Mouse (Mus musculus) ovary, postnatal 36 days (tissue): ENCODE data around the gene Ube2s.
A peak's percentile ranks its signal among the peaks of the same experiment; 100 is the strongest.
"Not testable (repeated sequence)": the region's sequence is repeated elsewhere in the genome, so short reads cannot be mapped to it uniquely, and the experiment has no call there.

Experiments
- DNase-seq: peaks from one replicate; pipeline ENCODE4 v3.0.0; 2022; ENCODE audit warnings: low spot score, mixed read lengths

The Ube2s gene

DNA sequence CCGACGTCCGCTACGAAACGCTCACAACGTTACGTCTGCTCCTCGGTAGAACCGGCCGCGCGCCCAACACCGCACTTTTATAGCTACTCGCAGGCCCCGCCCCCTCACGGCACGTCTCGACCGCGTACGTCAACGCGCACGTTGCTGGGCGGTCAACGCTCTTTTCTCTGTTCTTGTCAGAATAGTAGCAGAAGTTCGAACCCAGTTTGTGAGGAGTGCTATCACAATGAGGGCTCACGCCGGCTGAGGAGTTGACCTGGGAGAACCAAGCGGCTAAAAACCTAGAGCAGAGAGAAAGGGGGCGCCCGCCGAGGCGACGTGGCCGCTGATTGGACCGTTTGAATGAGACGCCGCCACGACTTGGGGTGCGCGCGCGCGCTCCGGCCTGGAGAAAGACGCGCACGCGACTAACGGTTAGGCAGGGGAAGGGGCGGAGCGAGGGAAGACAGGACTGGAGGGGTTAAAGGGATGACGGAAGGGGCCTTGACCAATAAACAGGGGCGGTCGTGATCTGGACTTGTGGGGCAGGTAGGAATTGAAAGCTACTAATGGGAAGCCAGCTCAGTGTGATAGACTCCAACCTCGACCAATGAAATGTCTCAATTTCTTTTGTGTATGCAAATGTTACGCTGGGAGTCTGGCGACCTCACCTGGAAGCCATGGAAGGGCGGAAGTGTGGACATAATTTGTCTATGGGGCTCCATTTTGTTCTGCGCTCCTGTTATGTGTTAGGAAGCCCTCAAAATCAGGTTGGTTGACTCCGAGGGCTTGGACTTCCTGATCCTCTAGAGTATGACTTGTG, at the start of gene Ube2s:
Gene Ube2s (minus strand): TSS at position 288 of the 802 bp plus-strand sequence.
- peak; percentile 96 for DNase-seq

DNA sequence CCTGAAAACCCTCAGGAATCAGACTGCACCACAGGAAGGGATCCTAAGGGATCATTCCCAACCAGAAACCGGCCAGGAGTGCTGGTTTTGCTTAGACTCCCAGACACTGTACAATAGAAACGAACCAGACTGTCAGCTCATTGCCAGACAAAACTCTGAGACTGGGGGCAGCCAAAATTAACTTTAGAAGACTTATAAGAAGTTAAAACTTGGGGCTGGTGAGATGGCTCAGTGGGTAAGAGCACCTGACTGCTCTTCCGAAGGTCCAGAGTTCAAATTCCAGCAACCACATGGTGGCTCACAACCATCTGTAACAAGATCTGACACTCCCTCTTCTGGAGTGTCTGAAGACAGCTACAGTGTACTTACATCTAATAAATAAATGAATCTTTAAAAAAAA, 48.5 kb upstream of the Ube2s start:
- not testable (repeated sequence) for DNase-seq

DNA sequence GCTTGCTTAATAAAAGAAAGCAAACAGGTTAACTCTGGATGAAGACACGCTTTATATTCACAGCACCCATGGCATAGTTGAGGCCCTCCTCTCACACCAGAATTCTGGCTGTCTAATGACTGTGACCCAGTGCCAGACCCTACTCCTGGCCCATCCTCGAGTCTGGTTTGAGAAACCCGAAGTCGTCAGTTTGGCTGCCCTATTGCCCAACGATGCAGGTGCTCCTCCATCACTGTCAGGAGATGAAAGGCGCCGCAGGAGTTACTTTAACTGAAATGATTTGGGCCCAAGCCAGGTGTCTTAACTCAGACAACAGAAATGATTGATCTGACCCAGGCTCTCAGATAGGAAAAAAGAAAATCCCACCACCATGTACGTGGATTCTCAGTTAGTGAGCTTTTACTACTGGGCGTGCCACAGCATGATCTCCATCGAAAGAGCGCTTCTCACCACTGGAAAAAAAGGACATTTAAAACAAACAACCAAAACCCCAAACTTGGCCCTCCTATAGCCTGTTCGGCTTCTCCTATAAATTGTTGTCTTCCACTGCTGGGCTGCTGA, 47.1 kb upstream of the Ube2s start:
- DNase-seq = no peak

DNA sequence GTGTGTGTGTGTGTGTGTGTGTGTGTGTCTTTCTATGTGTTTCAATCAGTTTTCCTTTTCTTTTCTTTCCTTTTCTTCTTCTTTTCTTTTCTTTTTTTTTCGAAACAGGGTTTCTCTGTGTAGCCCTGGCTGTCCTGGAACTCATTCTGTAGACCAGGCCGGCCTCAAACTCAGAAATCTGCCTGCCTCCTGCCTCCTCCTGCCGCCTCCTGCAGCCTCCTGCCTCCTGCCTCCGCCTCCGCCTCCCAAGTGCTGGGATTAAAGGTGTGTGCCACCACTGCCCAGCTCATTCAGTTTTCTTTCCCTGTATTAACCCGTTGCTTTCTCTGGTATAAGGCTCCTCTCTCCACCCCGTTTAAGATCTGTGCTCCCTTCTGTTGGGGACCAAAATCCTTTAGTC, 44.9 kb upstream of the Ube2s start:
- no peak for DNase-seq

DNA sequence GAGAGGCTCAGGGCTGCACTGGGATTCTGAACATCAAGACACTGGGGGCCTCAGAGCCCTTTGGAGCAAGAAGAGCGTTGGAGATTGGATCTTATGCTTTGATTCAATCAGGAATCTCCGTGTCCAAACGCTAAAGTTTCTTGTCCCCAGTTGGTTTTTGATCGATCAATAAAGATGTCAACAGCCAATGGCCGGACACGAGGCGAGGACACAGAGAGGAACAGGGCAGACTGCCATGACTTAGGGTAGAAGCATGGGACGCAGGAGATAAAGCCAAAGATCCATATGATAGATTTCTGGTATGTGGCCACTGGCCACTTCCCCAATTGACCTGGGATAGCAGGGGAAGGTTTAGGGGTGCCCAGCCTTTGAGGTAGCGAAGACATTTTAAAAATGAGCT, 44.1 kb upstream of the Ube2s start:
- no peak for DNase-seq

DNA sequence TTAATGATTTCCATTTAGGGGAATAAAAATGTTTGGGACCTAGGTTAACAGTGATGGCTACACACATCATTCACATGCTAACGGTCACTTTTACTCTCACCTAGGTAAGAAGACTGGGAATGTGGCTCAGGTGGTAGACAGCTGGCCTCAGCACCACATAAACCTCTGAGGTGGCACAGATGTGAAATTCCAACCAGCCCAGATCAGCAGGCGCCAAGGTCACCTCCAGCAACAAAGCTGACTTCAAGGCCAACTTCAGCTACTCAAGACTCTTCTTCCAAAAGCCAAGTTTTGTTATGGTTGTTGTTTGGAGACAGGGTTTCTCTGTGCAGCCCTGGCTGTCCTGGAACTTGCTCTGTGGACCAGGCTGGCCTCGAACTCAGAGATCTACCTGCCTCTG, 41.2 kb upstream of the Ube2s start:
- DNase-seq = no peak

DNA sequence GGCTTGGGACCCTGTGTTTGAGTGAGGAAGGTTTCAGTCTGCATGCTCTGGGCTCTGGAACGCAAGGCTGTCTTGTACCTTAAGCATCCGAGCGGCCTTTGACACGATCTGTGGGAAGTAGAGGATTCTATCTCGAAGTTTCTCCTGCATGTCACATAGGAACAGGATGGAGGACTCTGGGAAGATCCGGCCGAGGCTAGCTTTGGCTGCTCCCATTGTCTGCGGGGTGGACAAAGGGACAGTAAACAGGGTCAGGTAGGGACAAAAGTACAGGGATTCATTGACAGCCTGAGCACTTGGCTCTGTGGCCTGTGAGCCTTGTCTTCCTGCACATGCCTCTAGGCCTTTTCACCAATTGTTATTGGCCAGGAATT, 38.9 kb upstream of the Ube2s start:
- no peak for DNase-seq

DNA sequence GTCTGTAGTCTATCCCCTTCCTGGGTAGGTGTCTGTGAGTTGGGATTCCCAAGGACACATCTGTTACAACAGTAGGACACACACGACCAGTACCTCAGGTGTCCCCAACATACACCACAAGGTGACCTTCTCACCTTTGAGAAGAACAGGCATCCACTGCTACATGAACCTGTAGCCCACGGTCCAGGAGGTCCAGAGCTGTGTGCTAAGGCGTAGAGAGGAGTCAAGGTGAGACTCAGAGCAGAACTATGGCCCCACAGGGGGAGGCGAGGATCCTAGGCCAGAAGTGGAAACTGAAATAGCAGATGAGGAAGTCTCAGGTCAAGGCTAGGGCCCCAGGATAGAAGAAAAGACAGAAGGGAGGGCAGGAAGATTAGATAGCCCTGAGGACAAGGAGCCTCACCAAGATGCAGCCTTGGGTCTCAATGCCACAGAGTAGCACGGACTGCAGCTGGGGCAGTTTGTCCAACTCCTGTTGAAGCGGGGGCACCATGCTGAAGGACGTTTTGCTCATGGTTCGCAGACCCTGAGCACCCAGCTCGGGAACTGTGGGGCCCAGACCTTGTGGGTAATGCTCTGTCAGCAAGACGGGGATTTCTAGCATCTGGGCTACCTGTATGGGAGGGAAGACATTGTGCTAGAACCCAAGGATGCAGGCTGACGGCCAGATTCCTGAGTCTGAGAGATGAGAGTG, 38.4 kb upstream of the Ube2s start:
- peak; percentile 37 for DNase-seq

DNA sequence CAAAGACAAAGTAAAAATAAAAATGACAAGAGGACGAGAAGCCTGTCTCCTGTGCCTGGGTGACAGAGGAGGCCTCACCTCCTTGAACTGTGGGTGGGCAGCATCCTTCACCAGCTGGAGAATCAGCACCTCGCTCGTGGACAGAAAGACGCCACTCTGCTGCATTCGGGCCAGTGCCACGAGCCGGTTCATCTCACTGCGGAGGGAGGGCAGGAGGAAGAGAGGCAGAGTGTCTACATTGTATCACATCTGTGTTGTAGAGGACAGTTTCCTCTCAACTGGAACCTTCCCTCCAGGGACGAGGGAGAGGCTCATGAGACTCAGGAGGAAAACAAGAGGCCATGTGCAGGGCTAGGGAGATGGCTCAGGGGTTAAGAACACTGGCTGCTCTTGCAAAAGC, 37.0 kb upstream of the Ube2s start:
- DNase-seq = no peak

DNA sequence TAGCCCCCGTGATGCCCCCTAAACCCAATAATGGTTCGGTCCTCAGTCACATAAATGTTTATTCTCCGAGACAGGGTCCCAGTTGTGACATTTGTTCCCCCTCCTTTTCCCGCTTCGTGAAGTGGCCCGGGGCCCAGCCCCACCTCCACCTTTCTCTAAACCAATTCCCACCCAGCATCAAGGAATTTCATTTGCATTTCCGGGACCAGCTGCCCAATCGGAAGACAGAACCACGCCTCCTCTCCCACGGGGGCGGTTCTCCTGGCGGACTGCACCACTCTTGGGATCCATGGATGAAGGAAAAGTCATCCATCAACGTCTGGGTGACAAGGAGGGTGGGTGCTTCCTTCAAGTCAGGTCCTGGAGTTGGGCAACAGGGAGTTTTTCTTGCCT, 32.5 kb upstream of the Ube2s start:
- peak; percentile 52 for DNase-seq

DNA sequence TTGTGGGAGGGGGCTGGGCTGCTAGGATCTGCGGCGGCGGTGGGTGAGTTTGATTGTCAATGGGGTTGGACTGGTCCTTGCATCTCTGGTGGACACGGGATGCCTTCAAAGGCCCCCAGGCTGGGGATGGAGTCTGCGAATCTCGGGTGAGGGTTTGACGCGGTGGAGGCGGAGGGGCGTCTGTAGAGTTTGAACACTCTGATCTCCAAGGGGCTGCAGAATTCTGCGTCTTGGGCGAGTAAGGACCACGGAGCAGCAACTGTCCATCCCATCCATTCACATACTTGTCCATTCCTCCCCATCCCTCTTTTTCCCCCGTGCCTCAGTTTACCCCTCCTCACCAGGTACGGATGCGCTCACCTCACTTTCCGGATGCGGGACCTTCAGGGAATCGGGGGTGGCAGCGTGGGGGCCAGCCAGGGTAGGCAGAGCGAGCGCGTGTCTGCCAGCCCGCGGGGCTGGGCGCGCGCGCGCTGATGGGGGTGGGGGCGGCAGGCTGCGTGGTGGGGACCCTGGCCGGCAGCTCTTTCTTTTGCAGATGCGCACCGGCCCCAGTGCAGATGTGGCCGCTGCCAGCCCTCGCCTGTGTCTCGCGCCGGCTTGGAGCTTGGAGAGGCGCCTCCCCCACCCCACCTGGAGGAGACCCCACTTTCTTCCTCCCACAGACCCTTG, 32.0 kb upstream of the Ube2s start, which contains the start of gene Shisa7:
Gene Shisa7 (minus strand): TSS at position 452 of the 672 bp plus-strand sequence.
- DNase-seq = no peak

DNA sequence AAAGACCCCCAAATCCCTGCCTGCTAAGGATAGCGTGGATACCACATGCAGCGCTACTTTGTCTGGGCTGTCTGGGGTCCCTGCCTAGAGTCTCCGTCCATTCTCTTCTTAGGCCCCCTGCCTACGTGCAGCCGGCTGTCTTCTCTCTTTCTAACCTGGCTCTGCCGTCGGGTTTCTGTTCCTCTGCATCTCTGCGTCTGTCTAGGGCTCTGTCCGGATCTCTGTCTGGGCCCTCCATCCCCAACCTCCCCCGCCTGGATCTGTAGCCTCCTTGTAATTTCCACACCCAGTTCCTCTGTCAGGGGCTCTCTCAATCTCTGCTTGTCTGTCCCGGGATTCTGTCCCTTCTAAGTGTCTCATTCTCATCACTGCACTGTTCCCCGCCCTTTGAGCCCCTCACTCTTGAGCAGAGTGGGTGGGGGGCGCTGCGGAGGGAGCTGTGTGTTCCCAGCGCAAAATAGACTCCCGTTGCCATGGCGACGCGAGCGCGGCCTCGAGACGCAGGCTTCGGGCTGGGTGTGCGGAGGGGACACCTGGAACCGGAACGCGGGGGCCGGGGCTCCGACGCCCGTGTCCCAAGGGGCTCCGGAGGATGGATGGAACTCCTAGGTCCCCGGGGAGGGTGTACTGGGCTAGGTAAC, 31.3 kb upstream of the Ube2s start:
- DNase-seq = peak; percentile 43

DNA sequence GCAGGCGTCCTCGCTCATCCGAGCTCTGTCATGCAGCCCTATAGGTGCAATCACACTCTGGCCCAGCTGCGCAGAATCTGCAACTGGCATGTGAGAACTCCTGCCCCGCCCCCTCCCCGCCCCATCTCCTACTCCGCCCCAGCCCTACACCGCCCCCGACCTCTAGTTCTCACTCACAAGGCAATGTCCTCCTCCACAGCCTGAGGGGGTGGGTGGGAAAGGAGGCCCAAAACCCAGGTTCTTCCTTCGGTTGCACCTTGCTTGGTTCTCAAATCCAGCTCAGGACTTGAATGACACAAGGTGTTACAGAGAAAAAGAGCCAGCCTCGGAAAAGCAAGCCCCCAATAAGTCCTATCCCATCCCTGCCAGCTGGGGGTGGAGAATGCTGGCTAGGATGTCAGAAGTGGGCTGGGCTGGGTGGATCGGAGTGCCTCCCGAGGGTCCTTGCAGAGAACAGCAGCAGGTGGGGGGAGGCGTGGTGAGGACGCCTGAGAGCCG, 30.3 kb upstream of the Ube2s start:
- DNase-seq = no peak

DNA sequence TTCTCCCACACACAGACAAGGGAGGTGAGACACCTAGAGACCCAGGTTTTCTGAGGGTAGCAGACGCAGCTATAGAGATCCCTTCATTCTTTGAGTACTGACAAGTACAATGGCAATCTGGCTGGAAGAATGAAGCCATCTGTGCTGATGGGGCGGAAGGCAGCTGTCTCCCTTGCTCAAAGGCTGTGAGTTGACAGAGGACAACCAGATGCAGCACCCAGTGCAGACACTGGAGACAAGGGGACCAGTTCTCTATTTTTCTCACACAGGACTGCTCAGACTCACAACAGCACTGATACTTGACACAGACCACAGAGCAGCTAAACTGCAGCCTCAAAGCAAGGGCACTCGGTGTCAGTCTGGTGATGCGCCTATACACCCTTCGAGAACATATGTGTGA, 29.7 kb upstream of the Ube2s start:
- no peak for DNase-seq

DNA sequence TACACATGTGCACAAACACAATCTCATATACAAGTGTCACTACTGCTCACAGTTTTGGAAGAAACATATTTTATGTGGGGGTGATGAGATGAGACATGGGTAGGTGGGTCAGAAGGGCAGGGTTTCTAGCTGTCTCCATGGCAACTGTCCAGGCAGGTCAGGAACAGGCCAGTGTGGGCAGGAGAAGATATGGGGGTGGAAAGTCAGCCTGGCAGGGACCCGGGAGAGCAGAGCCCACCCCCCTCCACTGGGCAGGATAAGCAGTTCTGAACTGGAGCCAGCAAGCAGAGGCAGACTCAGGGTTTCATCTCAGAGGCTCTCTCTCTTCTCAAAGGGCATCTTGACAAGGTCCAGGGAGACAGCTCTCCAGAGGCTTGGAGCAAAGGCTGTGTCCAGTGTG, 25.2 kb upstream of the Ube2s start:
- DNase-seq = no peak

DNA sequence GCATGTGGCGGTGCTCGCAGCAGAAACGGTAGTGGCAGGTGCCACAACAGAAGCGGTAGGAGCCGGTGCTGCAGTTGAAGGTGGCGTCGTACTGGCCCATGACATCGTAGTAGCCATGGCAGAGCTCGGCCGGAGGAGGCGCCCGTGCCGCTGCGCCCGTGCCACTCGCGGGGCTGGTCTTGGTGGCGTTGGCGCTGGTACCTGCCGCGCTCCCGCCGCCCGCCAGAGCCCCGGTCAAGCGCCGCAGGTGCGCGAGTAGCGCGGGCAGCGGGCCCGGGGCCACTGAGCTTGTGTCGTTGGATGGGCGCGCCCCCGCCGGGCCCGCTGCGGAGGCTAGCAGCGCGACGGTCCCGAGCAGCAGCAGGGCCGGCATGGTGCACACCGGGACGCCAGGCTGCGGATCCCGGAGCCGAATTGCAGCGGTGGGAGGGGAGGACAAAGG, 24.0 kb upstream of the Ube2s start:
- DNase-seq = peak; percentile 68

DNA sequence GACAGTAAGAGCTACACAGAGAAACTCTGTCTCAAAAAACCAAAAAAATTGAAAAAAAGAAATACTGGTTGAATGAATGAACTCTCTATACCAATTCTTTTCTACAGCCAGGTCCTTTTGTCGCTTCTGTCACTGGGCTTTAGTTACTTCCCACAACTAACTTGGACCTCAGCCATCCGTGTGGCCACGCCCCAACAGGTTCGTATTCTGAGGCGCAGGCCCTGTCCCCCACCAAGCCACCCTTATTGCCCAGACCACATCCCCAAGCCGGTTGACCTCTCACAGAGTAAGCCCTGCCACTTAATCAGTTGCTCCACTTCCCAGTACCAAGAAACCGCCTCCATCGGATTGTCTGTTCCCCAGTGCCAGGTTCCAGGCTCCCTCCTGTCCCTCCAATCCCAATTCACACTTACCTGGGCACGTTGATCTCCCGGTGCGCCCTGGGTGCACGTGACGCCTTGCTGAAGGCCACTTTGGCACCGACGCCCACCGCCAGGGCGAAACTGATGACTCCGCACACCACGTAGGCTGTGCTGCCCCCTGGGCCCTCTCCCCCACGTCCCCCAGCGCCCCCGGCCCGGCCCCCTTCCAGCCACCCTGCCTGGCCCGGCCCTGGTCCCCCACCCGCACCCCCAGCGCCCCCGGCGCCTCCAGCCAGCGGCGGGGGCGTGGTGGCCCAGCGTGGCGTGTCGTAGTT, 23.4 kb upstream of the Ube2s start:
- DNase-seq = no peak

DNA sequence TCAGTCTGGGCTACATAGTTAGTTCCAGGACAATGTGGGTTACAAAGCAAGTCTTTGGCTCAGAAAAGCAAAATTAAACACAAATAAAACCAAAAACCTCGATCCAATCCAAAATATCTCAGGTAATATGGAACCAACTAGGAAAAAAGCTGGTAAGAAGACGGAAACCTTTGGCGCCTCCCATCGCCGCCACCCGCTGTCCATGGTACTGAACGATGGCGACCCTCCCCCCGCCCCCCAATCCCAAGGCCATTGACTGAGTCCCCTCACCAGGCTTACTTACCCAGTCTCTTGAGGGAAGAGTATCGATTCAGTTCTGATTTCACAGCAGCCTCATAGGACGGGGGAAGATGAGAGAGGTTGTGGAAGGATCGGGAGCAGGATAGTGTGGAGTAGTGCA, 18.1 kb upstream of the Ube2s start:
- DNase-seq = no peak

DNA sequence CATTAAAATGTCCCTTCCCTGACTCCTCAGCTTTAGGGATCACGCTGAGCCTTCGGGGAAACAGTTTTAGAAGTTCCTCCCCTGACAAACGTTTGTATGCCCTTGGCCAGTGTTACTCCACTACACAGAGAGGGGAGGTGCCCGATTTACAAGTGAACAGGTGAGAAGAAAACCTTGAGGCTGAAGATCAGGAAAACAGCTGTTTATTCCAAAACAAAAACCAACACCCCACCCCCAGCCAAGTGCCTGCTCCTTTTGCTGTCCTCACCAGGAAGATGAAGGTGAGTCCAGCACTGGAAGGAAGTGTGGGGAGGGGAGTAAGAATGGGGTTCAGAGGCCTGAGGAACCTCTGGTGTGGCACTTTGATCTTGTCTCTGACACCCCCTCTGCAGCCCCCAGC, 13.0 kb upstream of the Ube2s start:
- DNase-seq = no peak

DNA sequence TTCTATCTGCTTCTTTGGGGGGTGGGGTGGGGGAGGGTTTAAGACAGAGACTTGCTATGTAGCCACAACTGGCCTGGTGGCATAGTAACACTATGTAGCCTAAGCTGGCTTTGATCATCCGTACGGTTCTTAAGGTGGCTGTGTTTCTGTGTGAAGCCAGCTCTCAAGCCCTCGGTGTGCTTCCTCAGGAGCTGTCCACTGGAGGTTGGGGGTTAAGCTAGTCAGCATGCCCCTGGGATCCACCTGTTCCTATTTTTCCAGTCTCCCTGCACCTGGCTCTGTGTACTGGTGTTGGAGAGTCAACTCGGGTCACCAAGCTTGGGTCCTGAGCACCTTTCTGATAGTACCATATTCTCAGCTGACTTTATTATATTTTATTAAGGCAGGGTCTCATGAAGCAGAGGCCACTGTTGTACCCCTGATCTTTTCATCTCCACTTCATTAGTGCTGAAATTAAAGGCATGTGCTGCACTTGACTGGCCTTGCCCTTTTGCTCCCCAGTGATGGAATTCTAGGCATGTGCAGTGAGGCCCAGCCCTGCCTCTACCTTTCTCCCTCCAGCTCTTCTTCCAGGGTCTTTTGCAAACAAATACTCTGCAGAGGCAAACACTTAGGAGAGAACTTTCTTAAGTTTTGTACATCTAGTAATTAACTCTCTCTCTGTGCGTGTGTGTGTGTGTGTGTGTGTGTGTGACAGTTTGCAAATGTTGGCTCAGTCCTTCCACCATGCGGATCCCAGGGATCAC, 9.9 kb upstream of the Ube2s start:
- DNase-seq = no peak

DNA sequence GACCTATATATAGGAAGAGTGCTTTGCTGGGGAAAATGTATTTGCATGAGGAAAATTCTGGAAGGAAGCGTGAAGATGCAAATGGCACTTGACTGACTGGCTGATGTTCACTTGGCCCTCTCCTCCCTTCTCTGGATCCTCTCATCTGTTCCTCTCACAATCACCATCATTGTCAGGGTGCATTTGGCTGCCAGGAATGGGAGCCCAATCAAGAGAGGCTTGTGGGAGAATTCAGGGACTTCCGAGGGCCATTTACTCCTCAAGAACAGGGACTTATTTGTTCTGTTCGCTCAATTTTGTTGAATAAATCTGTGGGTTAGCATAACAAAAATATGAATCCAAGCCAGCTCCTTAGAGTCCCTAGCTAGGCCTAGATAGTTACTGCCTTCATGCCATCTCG, 9.3 kb upstream of the Ube2s start:
- DNase-seq = no peak
